Mouse (Mus musculus) midbrain, embryonic 13.5 days (tissue): ENCODE measurements around the gene Cdkn1a. TPM values are rescaled to one million over a fixed set of nuclear protein-coding genes. Genes with fewer than 3 reads are reported as not detected.

Experiments
- ATAC-seq: fragments of 200-750 bp; cut with Nextera tagmentation; 2 replicates; pipeline ENCODE4 v1.8.0; 2017; ENCODE audit warnings: mild to moderate bottlenecking, moderate TSS enrichment, moderate library complexity
- H3K27ac ChIP-seq: fragments of 300-500 bp; sonication (generic); 2 replicates; pipeline ENCODE4 v1.5.1; 2015; ENCODE audit warnings: inconsistent platforms, mild to moderate bottlenecking, moderate library complexity
- H3K27me3 ChIP-seq: fragments of 300-500 bp; sonication (generic); 2 replicates; pipeline ENCODE4 v1.6.1; 2015; ENCODE audit warnings: mild to moderate bottlenecking, inconsistent platforms
- H3K36me3 ChIP-seq: fragments of 300-500 bp; sonication (generic); 2 replicates; pipeline ENCODE4 v1.6.1; 2015; ENCODE audit warnings: mild to moderate bottlenecking, inconsistent platforms
- H3K4me1 ChIP-seq: fragments of 300-500 bp; sonication (generic); replicated peaks from 2 replicates; pipeline ENCODE4 v1.6.1; 2015; ENCODE audit warnings: inconsistent platforms
- H3K4me2 ChIP-seq: fragments of 300-500 bp; sonication (generic); replicated peaks from 2 replicates; pipeline ENCODE4 v1.6.1; 2015; ENCODE audit warnings: moderate library complexity, mild to moderate bottlenecking, inconsistent platforms
- H3K4me3 ChIP-seq: fragments of 300-500 bp; sonication (generic); replicated peaks from 2 replicates; pipeline ENCODE4 v1.5.1; 2015; ENCODE audit warnings: mild to moderate bottlenecking, inconsistent platforms
- H3K9ac ChIP-seq: fragments of 300-500 bp; sonication (generic); replicated peaks from 2 replicates; pipeline ENCODE4 v1.6.1; 2015; ENCODE audit warnings: mild to moderate bottlenecking, inconsistent platforms
- H3K9me3 ChIP-seq: fragments of 300-500 bp; sonication (generic); 2 replicates; pipeline ENCODE4 v1.6.1; 2016; ENCODE audit warnings: mild to moderate bottlenecking, inconsistent platforms
- WGBS: fragments of 180-500 bp; shearing (Covaris S2); methylation state at CpG from one replicate; pipeline ENCODE4 v1.1.7; 2015; 5-methylcytosine and 5-hydroxymethylcytosine counted together
- polyA plus RNA-seq: library from polyadenylated mRNA; unstranded; fragments of >200 nt; fragmentation: Nextera tagmentation; extraction: Ambion mirVana; gene quantifications from 2 replicates; pipeline ENCODE4 v1.2.1, GENCODE M21; 2015

The Cdkn1a gene
- polyA plus RNA-seq, 1 experiment from 2014 or later, result 47.4 TPM

DNA sequence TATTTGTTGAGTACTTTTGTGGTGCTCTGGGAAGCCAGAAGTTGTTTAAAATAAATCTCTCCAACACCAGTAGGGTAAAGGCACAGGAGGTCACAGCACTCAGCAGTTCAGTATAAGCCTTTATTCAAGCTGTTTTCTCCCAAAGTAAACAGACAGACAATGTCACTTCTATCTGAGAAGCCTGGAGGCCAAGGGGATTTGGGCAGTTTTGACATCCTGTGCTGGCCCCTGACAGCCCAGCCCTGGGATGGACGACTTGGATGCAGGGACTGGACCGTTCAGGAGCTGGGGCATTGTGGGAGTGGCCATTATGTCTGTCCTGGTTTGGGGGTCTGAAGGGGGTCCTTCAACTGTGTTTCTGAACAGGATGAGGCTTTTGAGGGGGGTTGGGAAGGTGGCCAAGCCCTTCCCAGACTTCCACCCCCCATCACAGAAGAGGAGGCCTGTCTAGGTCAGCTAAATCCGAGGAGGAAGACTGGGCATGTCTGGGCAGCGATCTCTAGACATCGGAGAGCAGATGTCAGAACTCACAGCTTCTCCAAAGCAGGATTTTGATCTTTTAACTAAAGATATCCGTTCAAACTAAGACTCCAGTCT lies 670 bp downstream of the Cdkn1a start:
- no peak overlapping the region for H3K9ac ChIP-seq
- no peak overlapping the region for H3K4me2 ChIP-seq
- no peak overlapping the region for H3K27ac ChIP-seq
- no peaks in the 10 kb centered on the region for H3K9me3 ChIP-seq
- 46% methylated on average over 6 of the region's 6 CpGs for WGBS
- H3K27me3 ChIP-seq, result peaks cover 36% of the 10 kb centered on the region
- no peak for ATAC-seq
- H3K4me1 ChIP-seq, result peaks cover 23% of the 10 kb centered on the region
- no peaks in the 10 kb centered on the region for H3K36me3 ChIP-seq
- H3K4me3 ChIP-seq, result no peak overlapping the region

DNA sequence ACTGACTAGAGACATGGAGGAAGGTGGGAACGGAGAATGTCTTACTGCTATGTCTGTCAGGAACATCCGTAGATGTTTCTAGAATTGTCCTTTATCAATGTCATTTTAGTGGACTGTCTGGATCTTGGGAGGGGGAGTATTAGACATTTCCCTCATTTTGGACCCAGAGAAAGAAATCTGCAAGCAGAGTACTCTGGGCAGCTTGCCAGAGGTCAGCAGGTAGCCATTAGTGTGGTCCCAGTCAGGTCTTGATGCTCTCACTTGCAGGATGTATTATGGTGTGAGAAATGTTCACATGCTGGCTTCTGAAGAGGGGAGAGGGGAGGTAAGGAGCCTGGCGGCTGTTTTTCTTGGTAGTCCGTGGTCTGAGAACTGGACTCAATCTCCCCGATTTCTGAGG lies 1.7 kb downstream of the Cdkn1a start:
- ATAC-seq, result no peak
- WGBS, result 61% methylated on average over 5 of the region's 5 CpGs
- H3K4me2 ChIP-seq, result no peak overlapping the region
- peaks cover 40% of the 10 kb centered on the region for H3K27me3 ChIP-seq
- no peaks in the 10 kb centered on the region for H3K36me3 ChIP-seq
- no peak overlapping the region for H3K9ac ChIP-seq
- H3K4me3 ChIP-seq, result no peak overlapping the region
- H3K4me1 ChIP-seq, result peaks cover 23% of the 10 kb centered on the region
- H3K9me3 ChIP-seq, result no peaks in the 10 kb centered on the region
- no peak overlapping the region for H3K27ac ChIP-seq

DNA sequence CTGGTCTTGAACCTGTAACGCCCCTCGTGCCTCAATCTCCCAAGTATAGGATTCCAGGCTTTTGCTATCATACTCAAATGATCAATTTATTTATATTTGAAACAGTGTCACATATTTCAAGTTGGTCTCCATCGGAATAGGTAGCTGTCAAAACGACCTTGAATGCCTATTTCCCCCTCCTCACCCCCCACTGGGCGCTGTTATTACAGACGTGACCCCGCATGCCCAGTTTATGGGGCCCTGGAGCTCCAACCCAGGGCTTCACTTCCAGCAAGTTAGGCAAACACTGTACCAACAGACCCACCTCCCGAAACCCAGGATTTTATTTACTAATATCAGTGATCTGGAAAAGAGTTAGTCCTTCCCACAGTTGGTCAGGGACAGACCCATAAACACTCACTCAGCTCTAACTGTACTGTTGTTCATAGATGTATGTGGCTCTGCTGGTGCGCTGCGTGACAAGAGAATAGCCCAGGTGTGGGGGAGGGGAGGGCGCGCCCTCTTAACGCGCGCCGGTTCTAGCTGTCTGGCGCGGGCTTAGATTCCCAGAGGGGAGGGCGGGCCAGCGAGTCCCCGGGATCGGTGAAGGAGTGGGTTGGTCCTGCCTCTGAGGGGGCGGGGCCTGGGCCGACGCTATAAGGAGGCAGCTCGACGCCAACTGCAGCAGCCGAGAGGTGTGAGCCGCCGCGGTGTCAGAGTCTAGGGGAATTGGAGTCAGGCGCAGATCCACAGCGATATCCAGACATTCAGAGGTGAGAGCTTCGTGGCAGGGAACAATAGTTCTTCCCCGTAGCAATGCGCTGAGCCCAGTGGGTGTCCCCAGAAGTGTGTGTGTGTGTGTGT lies 2.6 kb downstream of the Cdkn1a start:
- ATAC-seq, result peak; percentile 79
- H3K27me3 ChIP-seq, result peaks cover 40% of the 10 kb centered on the region
- no peaks in the 10 kb centered on the region for H3K36me3 ChIP-seq
- peak overlapping the region; percentile 73 for H3K9ac ChIP-seq
- H3K4me1 ChIP-seq, result peaks cover 23% of the 10 kb centered on the region
- WGBS, result 8% methylated on average over 36 of the region's 36 CpGs
- no peak overlapping the region for H3K27ac ChIP-seq
- H3K4me3 ChIP-seq, result peak overlapping the region; percentile 49
- H3K4me2 ChIP-seq, result peak overlapping the region; percentile 70
- no peaks in the 10 kb centered on the region for H3K9me3 ChIP-seq

DNA sequence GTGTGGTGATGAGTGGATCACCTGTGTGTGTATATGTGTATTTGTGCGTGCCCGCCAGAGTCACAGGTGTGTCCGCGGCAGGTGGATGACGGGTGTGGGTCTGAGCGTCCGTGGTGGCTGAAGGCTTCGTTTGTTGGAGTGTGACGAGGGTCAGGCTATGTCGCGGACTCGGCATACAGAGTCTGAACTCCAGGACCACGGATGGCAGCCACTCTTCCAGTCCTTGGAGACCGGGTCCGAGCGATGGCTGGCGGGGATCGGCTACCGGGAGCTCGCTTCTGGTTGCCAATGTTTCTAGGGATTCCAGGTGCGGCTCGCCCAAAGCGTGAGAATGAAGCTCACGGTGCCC lies 3.2 kb downstream of the Cdkn1a start:
- Histone ChIP-seq H3K9me3 (no peaks in the 10 kb centered on the region), H3K9ac (peak overlapping the region; percentile 73), H3K4me3 (peak overlapping the region; percentile 49), H3K4me1 (peaks cover 23% of the 10 kb centered on the region), H3K27ac (no peak overlapping the region), H3K27me3 (peaks cover 40% of the 10 kb centered on the region), H3K36me3 (no peaks in the 10 kb centered on the region), H3K4me2 (peak overlapping the region; percentile 70)
- ATAC-seq, result no peak; the same call in 1 of the 2 replicates
- WGBS, result under 1% methylated on average over 24 of the region's 24 CpGs

DNA sequence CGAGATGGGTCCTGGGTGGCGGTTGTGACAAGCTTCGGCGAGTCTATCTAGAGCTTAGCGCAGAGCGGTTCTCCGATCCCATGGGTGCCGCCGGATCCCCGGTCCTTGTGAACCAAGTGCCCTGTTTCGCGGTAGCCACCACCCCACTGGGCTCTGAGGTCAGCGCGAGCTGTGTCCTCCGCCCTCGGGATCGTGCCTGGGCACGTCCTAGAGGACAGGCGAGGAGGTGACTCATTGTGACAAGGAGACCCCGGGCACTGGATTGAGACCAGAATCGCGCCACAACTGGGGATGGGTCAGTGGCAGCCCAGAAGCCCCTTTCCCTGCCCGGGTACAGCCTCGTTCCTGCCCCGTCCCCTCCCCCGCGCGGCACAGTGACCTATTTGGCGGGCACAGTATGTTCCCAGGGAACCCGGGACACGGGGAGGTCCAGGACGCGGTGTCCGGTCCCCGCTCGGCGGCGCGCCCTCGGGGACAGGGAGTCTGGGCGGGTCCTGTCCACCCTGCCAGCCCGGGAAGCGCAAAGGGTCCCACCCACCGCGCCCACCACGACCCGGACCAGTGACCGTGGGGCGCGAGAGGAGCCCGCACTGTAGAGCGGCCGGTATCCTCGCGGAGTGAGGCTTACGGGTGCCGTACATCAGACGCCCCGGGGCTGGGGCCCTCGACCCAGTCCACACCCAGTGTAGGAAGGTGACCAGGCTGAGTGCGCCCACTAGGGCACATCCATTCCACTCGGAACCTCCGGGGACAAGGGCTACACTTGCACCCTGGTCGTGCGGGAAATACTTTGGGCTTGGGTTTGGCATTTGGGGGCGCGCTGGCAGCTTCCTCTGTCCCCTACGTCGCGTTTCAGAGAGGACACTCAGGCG lies 3.8 kb downstream of the Cdkn1a start:
- H3K27ac ChIP-seq, result peak overlapping the region; percentile 15; the same call in 1 of the 2 replicates
- no peaks in the 10 kb centered on the region for H3K36me3 ChIP-seq
- H3K4me3 ChIP-seq, result peak overlapping the region; percentile 49
- peak overlapping the region; percentile 73 for H3K9ac ChIP-seq
- peaks cover 23% of the 10 kb centered on the region for H3K4me1 ChIP-seq
- ATAC-seq, result peak; percentile 62
- peak overlapping the region; percentile 70 for H3K4me2 ChIP-seq
- H3K27me3 ChIP-seq, result peaks cover 40% of the 10 kb centered on the region
- H3K9me3 ChIP-seq, result no peaks in the 10 kb centered on the region
- WGBS, result 1% methylated on average over 71 of the region's 71 CpGs

DNA sequence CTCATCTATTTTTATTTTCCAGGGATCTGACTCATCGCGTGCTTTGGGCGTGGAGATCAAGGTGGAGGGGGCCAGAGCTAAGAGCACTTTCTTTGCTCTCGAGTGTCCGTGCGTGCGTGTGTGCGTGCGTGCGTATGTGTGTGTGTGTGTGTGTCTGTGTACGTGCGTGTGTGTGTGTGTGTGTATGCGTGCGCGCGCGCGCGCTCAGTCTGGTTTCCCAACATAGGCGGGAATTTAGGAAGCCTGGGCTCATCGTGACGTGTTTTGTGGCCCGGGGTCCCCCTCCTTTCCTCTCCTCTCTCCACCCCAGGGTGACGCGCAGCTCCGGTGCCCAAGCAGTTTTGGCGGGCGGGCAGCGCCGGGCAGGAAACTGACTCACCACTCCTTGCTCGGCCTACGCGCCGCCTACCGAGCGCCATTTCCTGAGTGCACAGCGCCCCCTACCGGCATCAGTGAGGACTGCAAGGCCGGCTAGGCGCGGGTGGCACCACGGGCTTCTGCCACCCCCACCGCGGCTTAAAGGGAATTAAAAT lies 4.5 kb downstream of the Cdkn1a start:
- peak; percentile 82 for ATAC-seq
- H3K4me1 ChIP-seq, result peaks cover 23% of the 10 kb centered on the region
- peak overlapping the region; percentile 49 for H3K4me3 ChIP-seq
- H3K27ac ChIP-seq, result peak overlapping the region; percentile 15; the same call in 1 of the 2 replicates
- no peaks in the 10 kb centered on the region for H3K36me3 ChIP-seq
- WGBS, result under 1% methylated on average over 44 of the region's 44 CpGs
- H3K4me2 ChIP-seq, result peak overlapping the region; percentile 70
- H3K9ac ChIP-seq, result peak overlapping the region; percentile 73
- peaks cover 40% of the 10 kb centered on the region for H3K27me3 ChIP-seq
- H3K9me3 ChIP-seq, result no peaks in the 10 kb centered on the region

DNA sequence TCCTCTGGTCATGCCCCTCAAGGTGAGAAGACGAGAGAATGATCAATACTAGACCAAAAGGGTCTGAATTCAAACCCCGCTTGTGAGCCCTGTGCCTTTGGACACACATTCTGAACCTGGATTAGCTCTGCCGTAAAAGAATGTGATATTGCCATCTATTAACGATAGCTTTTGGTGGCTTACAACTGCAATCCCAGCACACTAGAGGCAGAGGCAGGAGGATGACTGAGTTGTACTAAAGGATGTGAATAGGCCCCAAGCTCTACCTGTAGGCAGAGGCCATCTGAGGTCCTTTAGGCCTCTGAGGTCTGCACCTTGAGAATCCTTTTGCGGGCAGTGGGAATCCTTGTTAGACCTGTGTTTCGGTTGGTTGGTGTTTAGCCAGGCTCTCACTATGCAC lies 5.5 kb downstream of the Cdkn1a start:
- WGBS, result 86% methylated on average over 6 of the region's 6 CpGs
- Histone ChIP-seq H3K9me3 (no peaks in the 10 kb centered on the region), H3K4me3 (no peak overlapping the region), H3K27me3 (peaks cover 36% of the 10 kb centered on the region), H3K27ac (no peak overlapping the region), H3K36me3 (no peaks in the 10 kb centered on the region), H3K4me2 (no peak overlapping the region), H3K9ac (no peak overlapping the region), H3K4me1 (peaks cover 23% of the 10 kb centered on the region)
- no peak for ATAC-seq

DNA sequence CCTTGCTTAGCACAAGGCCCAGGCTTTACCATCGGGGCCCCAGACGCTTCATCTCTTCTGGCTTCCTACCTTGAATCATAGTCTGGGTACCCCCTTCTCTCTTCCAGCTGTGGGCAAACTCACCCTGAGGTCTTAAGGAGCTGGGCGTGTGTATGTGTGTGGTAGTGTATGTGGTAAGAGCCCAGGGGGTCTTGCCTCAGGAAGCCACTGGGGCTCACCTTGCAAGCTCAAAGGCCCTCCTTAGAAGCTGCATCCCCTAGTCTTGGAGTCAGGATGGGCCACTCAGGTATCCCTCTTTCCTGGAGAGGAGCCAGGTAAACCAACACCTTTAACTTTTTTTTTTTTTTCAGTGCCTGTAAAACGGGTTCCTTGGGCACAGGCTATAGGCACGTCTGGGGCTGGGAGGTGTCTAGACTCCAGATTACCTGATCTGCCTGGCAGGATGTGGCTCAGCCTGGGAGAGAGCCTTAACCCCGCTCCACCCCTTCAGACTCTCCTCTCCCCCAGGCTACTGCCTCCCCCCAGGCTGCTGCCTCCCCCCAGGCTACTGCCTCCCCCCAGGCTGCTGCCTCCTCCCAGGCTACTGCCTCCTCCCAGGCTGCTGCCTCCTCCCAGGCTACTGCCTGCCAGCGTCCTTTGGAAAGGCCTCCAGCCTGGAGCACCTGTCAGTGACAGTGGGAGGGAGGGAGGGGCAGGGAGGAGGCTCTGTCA lies 6.2 kb downstream of the Cdkn1a start:
- Histone ChIP-seq H3K4me3 (no peak overlapping the region), H3K9me3 (no peaks in the 10 kb centered on the region), H3K4me1 (peaks cover 23% of the 10 kb centered on the region), H3K36me3 (no peaks in the 10 kb centered on the region), H3K9ac (no peak overlapping the region), H3K4me2 (no peak overlapping the region), H3K27me3 (peaks cover 33% of the 10 kb centered on the region), H3K27ac (no peak overlapping the region)
- WGBS, result 57% methylated on average over 7 of the region's 7 CpGs
- no peak for ATAC-seq

DNA sequence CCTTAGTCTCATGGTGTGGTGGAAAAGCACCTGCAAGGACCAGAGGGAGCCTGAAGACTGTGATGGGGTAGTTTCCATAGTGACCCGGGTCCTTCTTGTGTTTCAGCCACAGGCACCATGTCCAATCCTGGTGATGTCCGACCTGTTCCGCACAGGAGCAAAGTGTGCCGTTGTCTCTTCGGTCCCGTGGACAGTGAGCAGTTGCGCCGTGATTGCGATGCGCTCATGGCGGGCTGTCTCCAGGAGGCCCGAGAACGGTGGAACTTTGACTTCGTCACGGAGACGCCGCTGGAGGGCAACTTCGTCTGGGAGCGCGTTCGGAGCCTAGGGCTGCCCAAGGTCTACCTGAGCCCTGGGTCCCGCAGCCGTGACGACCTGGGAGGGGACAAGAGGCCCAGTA lies 7.5 kb downstream of the Cdkn1a start:
- Histone ChIP-seq H3K4me3 (no peak overlapping the region), H3K36me3 (no peaks in the 10 kb centered on the region), H3K27ac (no peak overlapping the region), H3K9me3 (no peaks in the 10 kb centered on the region), H3K27me3 (peaks cover 24% of the 10 kb centered on the region), H3K9ac (no peak overlapping the region), H3K4me1 (peaks cover 21% of the 10 kb centered on the region), H3K4me2 (no peak overlapping the region)
- WGBS, result 92% methylated on average over 24 of the region's 24 CpGs
- no peak for ATAC-seq

DNA sequence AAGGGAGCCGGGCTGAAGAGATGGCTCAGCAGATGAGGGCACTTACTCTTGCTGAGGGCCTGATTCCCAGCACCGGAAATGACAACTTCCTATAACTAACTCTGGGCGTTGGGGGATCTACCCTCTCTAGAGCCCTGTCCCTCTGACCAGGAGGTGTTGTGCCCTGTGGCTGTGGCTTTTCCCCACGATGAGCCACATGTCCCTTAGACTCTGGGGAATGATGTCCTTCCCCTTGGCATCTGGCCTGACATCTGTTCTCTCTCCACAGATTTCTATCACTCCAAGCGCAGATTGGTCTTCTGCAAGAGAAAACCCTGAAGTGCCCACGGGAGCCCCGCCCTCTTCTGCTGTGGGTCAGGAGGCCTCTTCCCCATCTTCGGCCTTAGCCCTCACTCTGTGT lies 8.3 kb downstream of the Cdkn1a start:
- 86% methylated on average over 8 of the region's 8 CpGs for WGBS
- Histone ChIP-seq H3K4me3 (no peak overlapping the region), H3K4me2 (no peak overlapping the region), H3K9me3 (no peaks in the 10 kb centered on the region; the same call in 1 of the 2 replicates), H3K9ac (no peak overlapping the region), H3K4me1 (peaks cover 13% of the 10 kb centered on the region), H3K27ac (no peak overlapping the region), H3K36me3 (no peaks in the 10 kb centered on the region), H3K27me3 (peaks cover 18% of the 10 kb centered on the region)
- no peak for ATAC-seq

DNA sequence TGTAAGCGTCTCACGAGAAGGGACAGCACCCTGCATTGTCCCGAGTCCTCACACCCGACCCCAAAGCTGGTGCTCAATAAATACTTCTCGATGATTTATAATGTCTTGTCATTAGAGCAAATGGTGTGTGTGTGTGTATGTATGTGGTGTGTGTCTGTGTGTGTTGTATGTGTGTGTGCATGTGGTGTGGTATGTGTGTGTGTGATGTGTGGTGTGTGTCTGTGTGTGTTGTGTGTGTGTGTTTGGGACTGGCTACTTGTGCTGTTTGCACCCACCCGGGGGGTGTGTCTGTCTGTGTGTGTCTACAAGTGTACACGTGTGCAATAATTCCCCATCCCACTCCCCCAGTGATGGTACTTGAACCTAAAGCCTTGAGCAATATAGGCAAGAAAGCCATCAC lies 9.9 kb downstream of the Cdkn1a start:
- no peak overlapping the region for H3K4me3 ChIP-seq
- H3K27me3 ChIP-seq, result peaks cover 8% of the 10 kb centered on the region; the same call in 1 of the 2 replicates
- H3K9me3 ChIP-seq, result no peaks in the 10 kb centered on the region; the same call in 1 of the 2 replicates
- H3K27ac ChIP-seq, result no peak overlapping the region
- no peaks in the 10 kb centered on the region for H3K36me3 ChIP-seq
- 96% methylated on average over 7 of the region's 7 CpGs for WGBS
- no peak overlapping the region for H3K4me2 ChIP-seq
- no peak overlapping the region for H3K9ac ChIP-seq
- ATAC-seq, result no peak
- 0 out of 2 replicates have a peak, but pooled peaks cover 1% of the 10 kb centered on the region for H3K4me1 ChIP-seq
